Mouse (Mus musculus) embryonic stem cell, embryonic (primary cell): ENCODE data around the gene Tnfrsf4.

Experiments used
- CTCF ChIA-PET, 4 experiments: fragments of 300-600 bp in 2 of 4; fragments of 350-600 bp in 2 of 4; sonication (Branson Sonifier 250); formaldehyde crosslinking; loops; one replicate each; lab custom pipeline; 2022; ENCODE audit warnings: inconsistent platforms in 2 of 4; lab: Charles Lee
- POLR2A ChIA-PET, 4 experiments: fragments of 300-600 bp in 2 of 4; fragments of 350-600 bp in 2 of 4; sonication (Branson Sonifier 250); formaldehyde crosslinking; loops; one replicate each; lab custom pipeline; 2022; ENCODE audit warnings: antibody characterized with exemption in 4 of 4, inconsistent platforms in 1 of 4; lab: Charles Lee

The Tnfrsf4 gene

GRCm38 (mm10) chr4:156044754-156045153 is 31.1 kb downstream of the Tnfrsf4 start:
- CTCF ChIA-PET, result interaction anchor here in 1 of 4 experiments (0.9 kb wide), 1 partner anchor 11 kb away, joined by 3 read pairs; no protein-coding TSS in a partner anchor
- POLR2A ChIA-PET, result interaction anchor here in 2 of 4 experiments (0.9 to 1.7 kb wide), 3 partner anchors 9 to 13 kb away, joined by 4 to 6 read pairs (median 6); no protein-coding TSS in a partner anchor

DNA sequence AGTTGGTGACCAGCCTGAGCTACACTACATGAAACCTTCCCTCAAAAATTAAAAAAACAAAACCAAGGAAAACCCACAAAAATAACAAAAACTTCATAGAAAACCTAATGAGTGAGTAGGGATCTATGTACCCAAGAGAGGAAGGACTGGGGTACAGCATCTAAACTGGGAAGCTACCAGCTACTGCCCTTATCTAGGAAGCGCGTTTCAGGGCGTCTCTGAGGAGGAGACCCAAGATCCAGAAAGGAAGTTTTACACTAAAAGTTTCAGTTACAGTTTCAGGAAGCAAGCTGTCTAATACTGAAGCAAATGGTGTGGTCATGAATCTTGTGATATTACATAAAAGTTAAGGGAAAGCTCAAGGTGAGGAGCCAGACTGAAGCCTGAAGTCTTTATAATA is 36.1 kb downstream of the Tnfrsf4 start:
- ChIA-PET POLR2A (interaction anchor here in 2 of 4 experiments (0.5 to 2.5 kb wide), 11 partner anchors 10 to 60 kb away, joined by 3 to 11 read pairs (median 4); partner anchors contain the start of genes Ttll10 (in 2 of the 2) and 9430015G10Rik (in 1 of the 2)), CTCF (interaction anchor here in 2 of 4 experiments (0.8 to 1.4 kb wide), 2 partner anchors 16 to 27 kb away, joined by 3 to 4 read pairs (median 3); no protein-coding TSS in a partner anchor)

DNA sequence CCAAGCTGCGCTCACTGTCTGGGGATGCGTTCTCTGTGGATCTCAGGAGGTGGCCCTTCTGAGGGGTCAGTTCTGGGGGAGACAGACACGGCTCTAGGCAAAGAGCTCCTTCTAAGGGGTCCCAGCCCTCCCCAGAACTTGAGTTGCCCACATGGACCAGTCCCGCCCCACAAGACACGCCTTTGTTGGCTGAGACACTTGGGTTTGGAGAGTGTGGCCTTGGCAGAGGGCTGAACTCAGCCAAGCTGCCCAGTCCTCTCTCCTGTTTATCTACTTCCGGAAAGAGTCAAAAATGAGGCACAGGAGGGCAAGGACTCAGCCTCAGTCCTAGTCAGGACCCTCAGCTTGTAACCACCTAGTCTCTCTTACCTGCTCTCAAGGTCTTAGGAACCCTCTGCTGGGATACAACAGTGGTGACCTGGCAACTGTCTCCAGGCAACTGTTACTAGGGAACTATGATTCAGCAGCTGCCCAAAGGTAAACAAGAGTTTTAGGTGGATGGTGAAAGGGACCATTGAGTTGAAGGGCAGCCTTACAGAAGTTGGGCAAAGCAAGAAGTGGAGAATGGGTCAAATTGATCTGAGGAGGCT is 36.8 kb downstream of the Tnfrsf4 start:
- POLR2A ChIA-PET, result interaction anchor here in 2 of 4 experiments (0.6 to 2.5 kb wide), 9 partner anchors 9 to 59 kb away, joined by 3 to 11 read pairs (median 3); partner anchors contain the start of genes Ttll10 (in 2 of the 2) and 9430015G10Rik (in 1 of the 2)
- CTCF ChIA-PET, result interaction anchor here in 2 of 4 experiments (0.8 to 1.4 kb wide), 2 partner anchors 17 to 27 kb away, joined by 3 to 4 read pairs (median 3); no protein-coding TSS in a partner anchor

DNA sequence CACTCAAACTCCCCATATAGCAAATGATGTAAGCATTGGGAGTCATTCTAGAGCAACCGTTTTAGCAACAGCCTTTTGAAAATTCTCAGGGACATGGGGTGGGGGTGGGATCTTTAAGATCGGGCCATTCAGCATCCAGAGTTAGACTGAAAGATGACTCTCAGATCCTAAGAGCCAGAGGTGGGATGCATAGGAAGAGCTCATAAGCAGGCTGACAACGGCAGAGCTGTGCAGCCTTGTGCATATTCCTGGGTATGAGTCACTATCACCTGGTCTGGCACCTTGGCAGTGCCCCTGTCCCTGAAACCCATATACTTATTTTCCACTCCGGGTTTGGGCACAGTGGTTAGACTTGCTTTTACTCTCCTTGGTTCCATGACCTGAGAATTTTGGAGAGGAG is 39.5 kb downstream of the Tnfrsf4 start:
- ChIA-PET POLR2A (interaction anchor here in 2 of 4 experiments (0.7 to 1.8 kb wide), 3 partner anchors 17 to 27 kb away, joined by 4 to 5 read pairs (median 4); no protein-coding TSS in a partner anchor), CTCF (interaction anchor here in 1 of 4 experiments (1.2 kb wide), 1 partner anchor 9 kb away, joined by 3 read pairs; no protein-coding TSS in a partner anchor)

DNA sequence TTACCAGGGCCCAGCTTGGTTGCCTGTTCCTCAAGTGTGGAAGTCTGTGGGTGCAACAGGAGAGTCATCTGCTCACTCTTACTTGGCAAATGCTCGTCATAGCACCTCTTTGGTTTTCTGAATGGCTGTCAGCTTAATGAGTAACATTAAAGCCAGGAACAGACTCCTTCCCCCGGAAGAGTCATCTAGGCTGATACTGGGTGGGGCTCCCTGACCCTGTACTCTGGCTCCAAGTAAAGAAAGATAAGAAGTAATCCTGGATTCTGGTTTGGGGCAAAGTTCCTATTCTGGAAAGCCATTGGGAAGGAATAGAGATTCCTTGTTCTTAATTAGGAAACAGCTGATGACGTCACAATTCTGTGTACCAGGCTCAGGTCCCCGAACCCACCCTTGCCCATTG is 40.5 kb downstream of the Tnfrsf4 start:
- ChIA-PET POLR2A (interaction anchor here in 1 of 4 experiments (1.1 kb wide), 1 partner anchor 18 kb away, joined by 4 read pairs; no protein-coding TSS in a partner anchor), CTCF (interaction anchor here in 1 of 4 experiments (1.2 kb wide), 1 partner anchor 8 kb away, joined by 3 read pairs; no protein-coding TSS in a partner anchor)

- POLR2A ChIA-PET, result no interaction called here
- CTCF ChIA-PET, result no interaction called here
These were observed 41.0 kb downstream of the Tnfrsf4 start for GRCm38 (mm10) chr4:156054606-156055005.

GRCm38 (mm10) chr4:156055173-156055572 is 41.5 kb downstream of the Tnfrsf4 start:
- ChIA-PET CTCF (no interaction called here), POLR2A (no interaction called here)

DNA sequence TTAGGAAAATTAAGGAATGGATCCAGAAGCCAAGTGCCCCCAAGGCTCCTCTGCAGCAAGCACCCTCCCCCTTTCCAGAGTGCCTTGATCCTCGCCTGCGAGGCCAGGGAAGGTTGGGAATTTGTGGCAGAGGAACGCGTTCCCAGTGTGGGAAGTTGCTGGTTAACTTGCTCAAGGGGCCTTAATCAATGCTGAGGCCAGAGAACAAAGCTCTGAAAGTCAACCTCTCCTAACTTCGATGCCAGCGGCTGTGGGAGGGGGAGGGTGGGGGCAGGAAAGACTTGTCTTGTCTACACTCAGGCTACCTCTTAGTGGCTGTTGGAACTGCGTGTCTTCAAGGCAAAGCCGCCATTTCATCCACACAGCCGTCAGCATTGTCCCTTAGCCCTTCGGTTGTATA is 44.1 kb downstream of the Tnfrsf4 start:
- ChIA-PET CTCF (no interaction called here), POLR2A (interaction anchor here in 3 of 4 experiments (0.6 to 3.3 kb wide), 6 partner anchors 9 to 66 kb away, joined by 3 to 30 read pairs (median 4); no protein-coding TSS in a partner anchor)

GRCm38 (mm10) chr4:156058826-156059225 is 45.2 kb downstream of the Tnfrsf4 start:
- ChIA-PET CTCF (interaction anchor here in 2 of 4 experiments (1.0 to 1.8 kb wide), 7 partner anchors 19 to 225 kb away, joined by 3 to 10 read pairs (median 5); no protein-coding TSS in a partner anchor), POLR2A (interaction anchor here (0.9 to 3.3 kb wide), 27 partner anchors 9 to 219 kb away, joined by 3 to 30 read pairs (median 5); partner anchors contain the start of genes 9430015G10Rik (in 2 of the 4), B3galt6 (in 1 of the 4), Mxra8 (in 1 of the 4) and Sdf4 (in 1 of the 4))

GRCm38 (mm10) chr4:156059261-156059660 is 45.6 kb downstream of the Tnfrsf4 start, which contains the start of gene Ttll10:
TSS of gene Ttll10 (minus strand) at chr4:156059414.
- ChIA-PET CTCF (interaction anchor here in 3 of 4 experiments (1.0 to 1.8 kb wide), 10 partner anchors 18 to 225 kb away, joined by 3 to 10 read pairs (median 5); partner anchors contain the start of gene 9430015G10Rik (in 1 of the 3)), POLR2A (interaction anchor here (0.6 to 3.3 kb wide), 44 partner anchors 8 to 545 kb away, joined by 3 to 30 read pairs (median 4); partner anchors contain the start of genes 9430015G10Rik (in 2 of the 4), B3galt6 (in 1 of the 4), Mxra8 (in 1 of the 4) and Sdf4 (in 1 of the 4))

DNA sequence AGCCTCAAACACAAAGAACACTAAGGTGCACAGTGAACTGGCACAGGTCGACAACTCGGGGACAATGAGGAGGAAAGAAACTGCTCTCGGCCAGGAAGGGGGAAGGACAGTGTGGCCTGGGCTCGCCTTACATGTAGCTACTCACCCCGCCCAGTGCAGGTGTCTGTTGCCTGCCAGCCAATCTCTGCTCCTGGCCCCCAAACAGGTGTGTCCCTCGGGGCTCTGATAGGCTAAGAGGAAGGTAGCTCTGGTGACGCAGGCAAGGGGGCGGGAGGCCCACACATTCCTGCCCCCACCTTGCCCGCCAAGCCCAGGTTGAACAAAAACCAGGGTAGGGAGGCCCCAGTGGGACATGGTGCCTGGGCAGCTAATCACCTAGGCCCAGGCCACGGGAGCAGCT is 46.1 kb downstream of the Tnfrsf4 start:
- POLR2A ChIA-PET, result interaction anchor here (0.5 to 3.3 kb wide), 45 partner anchors 8 to 603 kb away, joined by 3 to 30 read pairs (median 4); partner anchors contain the start of genes 9430015G10Rik (in 2 of the 4), B3galt6 (in 1 of the 4), Mxra8 (in 1 of the 4) and Sdf4 (in 1 of the 4)
- CTCF ChIA-PET, result interaction anchor here in 3 of 4 experiments (0.6 to 1.8 kb wide), 11 partner anchors 18 to 226 kb away, joined by 3 to 10 read pairs (median 5); partner anchors contain the start of gene 9430015G10Rik (in 1 of the 3)

GRCm38 (mm10) chr4:156063861-156064509 is 50.3 kb downstream of the Tnfrsf4 start:
- ChIA-PET CTCF (interaction anchor here in 1 of 4 experiments (1.2 kb wide), 1 partner anchor 30 kb away, joined by 6 read pairs; no protein-coding TSS in a partner anchor), POLR2A (interaction anchor here in 3 of 4 experiments (0.6 to 2.1 kb wide), 5 partner anchors 13 to 172 kb away, joined by 3 to 6 read pairs (median 5); partner anchors contain the start of genes 9430015G10Rik (in 1 of the 3), Noc2l (in 1 of the 3) and Plekhn1 (in 1 of the 3))

DNA sequence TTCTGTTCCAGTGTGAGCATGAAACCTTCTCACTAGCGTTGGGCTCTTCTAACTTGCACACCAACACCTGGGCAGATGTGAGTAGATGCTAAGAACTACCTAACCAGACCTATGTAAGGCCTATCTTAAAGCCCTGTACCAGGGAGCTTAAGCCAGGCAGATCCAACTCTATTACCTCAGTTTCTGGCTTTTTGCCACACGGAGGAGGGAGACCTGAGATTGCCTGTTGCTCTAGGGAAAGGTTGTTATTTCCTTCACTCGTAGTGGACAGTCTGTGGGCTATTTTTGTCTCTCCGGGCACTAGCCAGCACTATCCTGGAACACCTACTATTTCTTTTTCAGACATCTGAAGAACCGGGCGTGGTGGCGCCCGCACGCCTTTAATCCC is 50.9 kb downstream of the Tnfrsf4 start:
- CTCF ChIA-PET, result interaction anchor here in 1 of 4 experiments (1.2 kb wide), 1 partner anchor 31 kb away, joined by 6 read pairs; no protein-coding TSS in a partner anchor
- POLR2A ChIA-PET, result interaction anchor here in 2 of 4 experiments (1.0 to 2.1 kb wide), 4 partner anchors 33 to 171 kb away, joined by 3 to 6 read pairs (median 4); partner anchors contain the start of genes 9430015G10Rik (in 1 of the 2), Noc2l (in 1 of the 2) and Plekhn1 (in 1 of the 2)

DNA sequence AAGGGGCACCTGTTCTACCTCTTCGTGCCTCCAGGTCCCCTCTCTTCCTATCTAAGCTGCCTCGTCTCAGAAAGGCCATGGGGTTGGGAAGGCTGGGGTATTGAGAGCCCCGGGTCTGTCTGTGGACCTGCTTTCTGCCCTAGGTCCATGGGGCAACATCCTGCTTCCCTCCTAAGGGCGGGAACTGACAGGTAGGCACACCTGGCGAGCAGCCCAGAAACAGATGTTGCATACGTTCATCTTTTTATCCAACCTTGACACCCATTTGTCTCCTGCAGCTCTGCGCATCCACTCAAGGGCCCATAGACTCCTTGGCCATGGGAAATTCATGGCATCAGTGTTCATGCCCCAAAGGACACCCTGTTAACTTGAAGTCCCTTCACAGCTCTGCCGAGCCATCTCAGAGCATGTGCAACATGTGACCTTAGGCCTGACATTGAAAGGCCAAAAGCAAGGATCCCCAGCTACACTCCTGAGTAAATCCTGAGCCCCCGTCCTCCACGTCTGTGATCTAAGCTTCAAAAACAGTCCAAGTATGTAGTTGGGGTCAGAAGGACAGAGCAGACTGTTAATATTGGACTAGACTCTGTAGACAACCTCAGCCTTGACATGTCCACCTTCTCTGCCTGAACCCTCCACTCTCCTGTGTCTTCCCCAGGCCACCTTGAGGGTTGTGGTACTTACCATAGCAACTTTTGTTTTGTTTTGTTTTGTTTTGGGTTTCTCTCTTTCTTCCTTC is 51.7 kb downstream of the Tnfrsf4 start:
- POLR2A ChIA-PET, result interaction anchor here in 2 of 4 experiments (0.7 to 2.1 kb wide), 3 partner anchors 12 to 170 kb away, joined by 3 to 6 read pairs (median 3); partner anchors contain the start of genes Noc2l (in 1 of the 2) and Plekhn1 (in 1 of the 2)
- CTCF ChIA-PET, result interaction anchor here in 2 of 4 experiments (0.5 to 1.2 kb wide), 2 partner anchors 12 to 31 kb away, joined by 3 to 6 read pairs; no protein-coding TSS in a partner anchor
